Mouse (Mus musculus) right cerebral cortex, adult 18-20 months (tissue): ENCODE results near the gene Dock9.
"Not testable (repeated sequence)": the region's sequence is repeated elsewhere in the genome, so short reads cannot be mapped to it uniquely, and the experiment has no call there.

ENCODE experiments used
- DNase-seq: peaks from one replicate; pipeline ENCODE4 v3.0.0; 2022; ENCODE audit warnings: mixed read lengths

The Dock9 gene

GRCm38 (mm10) chr14:121734217-121734616 is 63.4 kb downstream of the Dock9 start:
- no peak for DNase-seq

GRCm38 (mm10) chr14:121733694-121734093 is 63.9 kb downstream of the Dock9 start:
- no peak for DNase-seq

DNA sequence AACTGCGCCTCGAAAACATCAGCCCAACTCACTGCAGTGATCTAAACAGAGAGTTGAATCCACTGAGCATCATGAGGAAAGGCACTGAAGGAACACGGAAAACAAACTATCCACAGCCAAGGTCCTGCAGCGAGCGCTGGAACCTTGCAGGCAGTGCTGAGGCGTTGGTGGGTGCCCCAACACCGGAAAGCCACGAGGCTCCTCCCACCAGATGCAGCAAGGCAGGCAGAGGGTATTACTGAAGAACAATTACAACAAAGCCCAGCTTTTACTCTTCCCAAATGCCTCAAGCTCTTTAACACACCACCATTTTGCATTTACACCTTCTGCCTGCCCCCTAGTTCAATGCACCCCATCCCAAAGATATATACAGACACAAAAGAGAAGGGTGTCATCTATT is 65.4 kb downstream of the Dock9 start:
- no peak for DNase-seq

- no peak for DNase-seq
These were observed 65.9 kb downstream of the Dock9 start for GRCm38 (mm10) chr14:121731688-121732168.

- no peak for DNase-seq
These were observed 66.7 kb downstream of the Dock9 start for GRCm38 (mm10) chr14:121730966-121731365.

DNA sequence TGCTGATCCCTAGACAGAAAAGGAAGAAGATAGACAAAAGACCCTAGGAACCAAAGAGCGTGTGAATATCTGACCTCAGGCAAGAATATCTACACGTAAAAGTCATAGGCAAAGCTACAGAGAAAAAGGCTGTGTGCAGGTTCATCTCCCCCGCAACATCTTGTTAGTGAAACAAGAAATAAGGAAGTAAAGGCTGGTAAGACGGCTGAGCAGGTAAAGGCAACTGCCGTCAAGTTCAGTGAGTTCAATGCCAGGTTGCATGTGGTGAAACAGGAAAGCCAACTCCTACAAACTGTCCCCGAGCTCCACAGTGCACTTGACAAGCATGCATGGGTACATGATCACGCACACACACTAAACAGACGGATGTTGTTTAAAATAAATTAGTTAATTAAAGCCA is 69.6 kb downstream of the Dock9 start:
- DNase-seq, result no peak

- DNase-seq, result no peak
These were observed 73.1 kb downstream of the Dock9 start for GRCm38 (mm10) chr14:121724501-121724900.

GRCm38 (mm10) chr14:121722774-121723173 is 74.9 kb downstream of the Dock9 start:
- DNase-seq, result no peak

- DNase-seq, result no peak
These were observed 76.2 kb downstream of the Dock9 start for GRCm38 (mm10) chr14:121721431-121721830.

DNA sequence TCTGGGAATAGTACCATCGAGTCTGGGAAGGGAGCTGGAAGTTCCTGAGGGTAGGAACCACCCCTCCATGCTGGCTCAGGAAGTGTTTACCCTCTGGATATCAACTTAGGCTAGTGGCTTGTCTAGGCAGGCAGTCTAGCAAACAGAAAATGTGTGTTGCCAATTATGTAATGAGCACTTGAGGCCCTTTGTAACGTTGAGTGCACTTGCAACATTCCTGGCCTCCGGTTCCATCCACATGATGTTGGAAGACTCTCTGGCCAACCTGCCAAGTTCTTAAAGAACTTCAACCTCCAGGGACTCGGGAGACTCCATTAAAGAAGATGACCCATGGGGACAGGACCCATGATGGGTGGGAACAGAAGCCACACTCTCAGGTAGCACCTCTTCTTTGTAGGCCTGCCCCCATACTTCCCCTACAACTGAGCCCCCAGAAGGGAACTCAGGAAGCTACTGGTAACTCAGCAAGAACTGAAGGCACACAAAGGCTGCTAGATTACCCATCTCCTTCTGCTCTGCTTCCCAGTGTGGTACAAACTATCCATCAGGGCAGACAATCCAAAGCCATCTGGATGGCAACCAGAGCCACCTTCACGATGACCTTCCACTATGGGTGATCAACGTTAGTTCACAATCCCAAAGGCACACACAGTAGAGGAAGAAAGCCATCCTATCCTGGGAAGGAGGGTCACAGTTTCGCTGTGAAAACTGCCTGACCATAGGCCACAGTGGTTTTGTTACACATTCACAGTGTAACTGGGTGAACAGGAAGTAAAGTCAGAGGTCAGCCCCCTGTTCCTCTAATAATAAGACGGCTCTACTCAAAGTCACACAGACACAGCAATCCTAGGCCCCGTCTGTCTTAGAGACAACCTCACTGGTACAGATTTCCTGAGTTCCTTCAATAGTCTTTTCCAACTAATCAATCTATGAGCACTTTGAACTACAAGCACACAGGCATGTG is 77.7 kb downstream of the Dock9 start:
- DNase-seq, result no peak

DNA sequence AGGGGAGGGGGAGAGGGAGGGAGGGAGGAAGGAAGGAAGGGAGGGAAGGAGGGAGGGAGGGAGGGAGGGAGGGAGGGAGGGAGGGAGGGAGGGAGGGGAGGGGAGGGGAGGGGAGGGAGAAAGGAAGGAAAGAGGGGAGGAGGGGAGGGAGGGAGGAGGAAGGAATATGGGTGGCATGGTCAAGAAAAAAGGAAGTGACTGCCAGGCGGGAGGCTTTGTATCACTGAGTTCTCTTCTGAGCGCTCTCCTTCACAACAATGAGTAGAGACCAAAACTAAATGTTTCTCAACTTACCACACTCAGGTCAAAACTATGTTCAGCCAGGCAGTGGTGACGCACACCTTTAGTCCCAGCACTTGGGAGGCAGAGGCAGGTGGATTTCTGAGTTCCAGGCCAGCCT is 82.8 kb downstream of the Dock9 start:
- DNase-seq, result not testable (repeated sequence)

DNA sequence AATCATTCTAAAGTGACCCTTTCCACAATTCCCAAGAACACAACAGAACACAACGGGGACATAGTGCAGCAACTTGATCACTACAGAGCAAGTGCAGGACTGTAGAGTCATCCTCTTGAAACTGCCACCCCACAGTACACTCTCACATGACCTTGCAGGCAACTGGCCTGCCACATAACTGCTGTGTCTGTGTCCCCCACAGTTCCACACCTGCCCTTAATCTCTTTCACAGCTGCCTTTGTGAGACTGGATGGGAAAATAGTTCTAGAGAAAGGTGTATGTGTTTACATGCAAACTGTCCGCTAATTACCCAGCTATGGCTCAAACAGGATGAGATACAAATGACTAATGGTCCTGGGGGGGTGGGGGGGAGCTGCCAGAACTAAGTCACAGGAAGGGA is 83.4 kb downstream of the Dock9 start:
- DNase-seq, result no peak

DNA sequence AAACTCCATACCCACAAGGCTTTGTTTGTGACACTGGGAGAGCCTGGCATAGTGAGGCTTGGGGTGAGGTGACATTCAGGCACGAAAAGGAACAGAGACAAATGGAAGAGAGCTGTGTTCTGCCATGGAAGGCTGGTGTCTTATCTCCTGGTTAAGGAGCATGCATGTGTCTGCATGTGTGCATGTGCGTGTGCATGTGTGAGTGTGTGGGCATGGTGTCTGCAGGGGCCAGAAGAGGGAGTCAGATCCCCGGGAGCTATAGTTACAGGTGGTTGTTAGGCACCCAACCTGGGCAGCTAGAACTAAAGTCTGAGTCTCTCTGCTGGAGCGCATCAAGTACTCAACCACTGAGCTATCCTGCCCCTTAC is 83.8 kb downstream of the Dock9 start:
- DNase-seq, result no peak

DNA sequence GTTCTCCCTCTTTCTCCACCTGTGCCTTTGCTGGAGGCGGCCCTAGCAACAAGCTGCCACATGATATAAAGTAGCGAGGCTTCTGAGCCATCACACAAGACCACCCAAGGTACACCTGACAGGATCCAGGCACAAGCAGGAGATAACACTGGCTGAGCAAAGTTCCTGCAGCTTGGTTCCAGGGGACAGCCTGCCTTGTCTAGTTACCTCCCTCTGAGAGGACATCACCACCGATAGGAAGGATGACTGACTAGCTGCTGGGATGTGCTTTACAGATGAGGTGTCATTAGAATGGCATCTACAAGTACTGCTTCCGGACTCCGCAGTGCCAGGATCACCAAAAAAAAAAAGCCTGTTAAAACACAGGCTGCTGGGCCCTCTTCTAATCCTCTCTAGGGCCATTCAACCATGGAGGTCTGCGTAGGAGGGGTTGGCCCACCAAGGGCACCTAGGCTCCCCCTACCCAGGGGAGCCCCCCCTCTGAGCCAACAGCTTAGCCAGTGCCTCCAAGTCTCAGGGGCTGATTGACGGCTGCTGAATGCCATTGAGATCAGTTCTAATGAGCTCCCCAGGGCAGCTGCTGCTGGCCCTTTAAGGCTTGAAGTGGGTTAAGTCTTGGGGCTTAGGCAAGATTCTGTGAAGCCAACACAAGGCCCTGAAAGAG is 84.3 kb downstream of the Dock9 start:
- DNase-seq, result no peak

- no peak for DNase-seq
These were observed 86.4 kb downstream of the Dock9 start for GRCm38 (mm10) chr14:121711089-121711826.

DNA sequence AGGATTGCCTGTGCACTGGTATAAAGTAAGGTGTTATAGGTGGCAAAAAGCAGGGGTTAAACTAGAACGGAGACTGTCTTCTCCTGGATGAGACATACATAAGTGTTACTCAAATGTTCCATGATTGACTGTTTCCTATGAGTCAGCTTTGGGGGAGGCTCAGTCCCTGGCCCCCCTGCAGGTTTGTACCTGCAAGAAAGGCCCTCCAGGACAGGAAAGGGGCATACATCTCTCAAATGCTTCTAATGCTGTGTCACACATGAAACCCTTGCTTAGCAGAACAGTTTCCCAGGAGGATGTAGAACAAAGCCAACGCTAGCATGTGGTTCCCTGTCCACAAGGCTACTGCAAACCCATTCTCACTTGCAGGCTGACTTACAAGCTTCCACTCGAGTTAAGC is 87.5 kb downstream of the Dock9 start:
- DNase-seq, result no peak

DNA sequence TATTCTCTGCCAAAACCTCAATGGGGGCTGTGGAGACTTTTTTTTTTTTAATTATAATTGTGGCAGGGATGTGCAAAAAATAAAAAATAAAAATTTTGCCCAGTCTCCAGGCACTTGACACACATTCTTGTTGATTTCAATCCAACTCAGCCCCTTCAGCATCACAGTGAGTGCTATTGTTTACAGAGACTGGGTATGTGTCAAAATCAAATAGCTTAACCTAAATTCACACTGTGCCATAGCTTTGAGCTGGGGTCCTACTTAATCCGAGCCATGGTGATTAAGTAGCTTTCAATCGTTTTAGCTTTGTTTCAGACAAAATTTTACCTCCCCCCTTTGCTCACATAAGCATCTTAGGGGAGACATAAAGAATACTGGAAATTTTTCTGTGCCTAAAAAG is 89.4 kb downstream of the Dock9 start:
- DNase-seq, result no peak

DNA sequence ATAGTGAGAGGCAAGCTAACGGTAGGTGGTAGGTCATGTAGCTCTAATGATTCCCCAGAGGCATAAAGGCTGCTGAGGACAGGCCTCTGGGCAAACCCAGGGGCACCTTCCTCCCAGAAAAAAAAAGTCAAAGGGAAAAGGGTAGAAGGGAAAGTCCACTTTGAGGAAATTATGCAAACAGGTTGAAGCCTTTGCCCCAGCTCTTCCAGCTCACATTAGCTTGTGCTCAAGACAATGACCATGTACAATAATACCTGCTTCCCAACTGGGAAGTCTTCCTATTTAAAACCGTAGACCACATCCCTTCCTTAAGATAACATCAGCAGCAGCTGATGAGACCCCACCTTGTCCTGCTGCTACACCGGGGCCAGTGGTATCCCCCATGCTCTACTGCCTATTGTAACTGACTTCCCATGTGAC is 91.1 kb downstream of the Dock9 start:
- DNase-seq, result no peak

- no peak for DNase-seq
These were observed 92.0 kb downstream of the Dock9 start for GRCm38 (mm10) chr14:121705644-121706043.

DNA sequence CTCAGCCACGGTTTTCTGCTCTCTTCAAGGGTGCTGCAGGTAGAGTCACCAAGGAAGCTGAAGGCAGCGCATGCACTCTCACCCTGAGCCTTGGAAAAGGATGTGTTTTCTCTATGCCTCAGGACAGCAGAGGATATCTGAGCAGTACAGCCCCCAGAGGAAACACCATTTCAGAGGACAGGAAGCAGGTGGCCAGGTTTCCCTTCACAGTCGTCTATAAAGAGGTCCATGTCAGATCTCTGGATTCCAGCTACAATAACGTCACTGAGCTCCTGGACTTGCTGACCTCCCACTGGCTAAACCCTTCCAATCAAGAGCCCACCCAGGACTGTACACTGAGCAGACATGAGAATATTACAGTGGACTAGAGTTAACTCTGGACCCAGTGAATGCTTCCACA is 95.1 kb downstream of the Dock9 start:
- no peak for DNase-seq

- no peak for DNase-seq
These were observed 97.6 kb downstream of the Dock9 start for GRCm38 (mm10) chr14:121700013-121700412.

DNA sequence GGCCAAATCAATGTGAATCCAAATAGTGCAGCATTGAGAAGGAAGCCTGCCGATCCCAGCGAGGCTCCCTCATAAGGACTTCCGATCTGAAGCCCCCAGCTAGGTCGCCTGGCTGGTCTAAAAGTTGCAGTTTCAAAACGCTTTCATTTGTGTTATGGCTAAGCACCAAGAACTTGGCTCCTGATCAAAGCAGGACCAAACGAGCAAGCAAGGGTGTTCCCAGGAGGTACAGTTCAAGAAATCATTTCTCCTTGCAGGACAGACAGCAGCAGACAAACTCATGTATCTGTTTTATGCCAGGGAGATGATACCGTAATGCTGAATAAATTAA is 99.1 kb downstream of the Dock9 start:
- no peak for DNase-seq
